Comparison of ENCODE assay signal across 18 mouse cellular contexts in genomic region chr1:165788511-165788910, GRCm38 (mm10). TPM values are rescaled to one million over a fixed set of nuclear protein-coding genes. Genes with fewer than 3 reads are reported as not detected.
DNase-seq lines count a peak whose midpoint lies in the region; ATAC-seq and TF ChIP-seq lines count a peak whose summit lies in the region.
"Had no signal": no experiment of that assay in that cellular context is flagged by ENCODE, and none has a peak within 500 bp of the region (broad histone marks: within the 10 kb centered on the region; RNA-seq: fewer than 3 reads in every experiment).

Cd247 (plus strand) TSS chr1:165788681.

- no peaks in the 10 kb centered on the region for H3K36me3 ChIP-seq in heart, embryonic 15.5 days
- no peaks in the 10 kb centered on the region for H3K36me3 ChIP-seq in heart, adult 2 months (ENCODE audit: control insufficient read depth, insufficient read depth, low read length)
- H3K36me3 ChIP-seq in thymus, adult 2 months (ENCODE audit: control insufficient read depth, insufficient read depth, low read length): peaks cover 12% of the 10 kb centered on the region; the same call in 1 of the 2 replicates
- H3K36me3 ChIP-seq in forebrain, embryonic 15.5 days: no peaks in the 10 kb centered on the region
- H3K36me3 ChIP-seq: embryonic facial prominence, embryonic 15.5 days; heart, embryonic 13.5 days; hindbrain, embryonic 15.5 days; lung, embryonic 15.5 days had no signal

- no peaks in the 10 kb centered on the region for H3K4me1 ChIP-seq in heart, embryonic 15.5 days (replicated peaks)
- no peaks in the 10 kb centered on the region for H3K4me1 ChIP-seq in heart, adult 2 months (ENCODE audit: control insufficient read depth, insufficient read depth, low read length)
- H3K4me1 ChIP-seq in thymus, adult 2 months (replicated peaks; ENCODE audit: control insufficient read depth, insufficient read depth, low read length): peaks cover 24% of the 10 kb centered on the region
- H3K4me1 ChIP-seq in forebrain, embryonic 15.5 days: peaks cover 9% of the 10 kb centered on the region
- H3K4me1 ChIP-seq: heart, embryonic 13.5 days had no signal

- ATAC-seq in heart, embryonic 15.5 days (replicated peaks; ENCODE audit: insufficient number of reproducible peaks, insufficient read depth, low FRiP score, low read depth): no peak
- ATAC-seq in CD4-positive, CD25-positive, alpha-beta regulatory T cell, adult 4 months: peak; percentile 76
- peak; percentile 84 for ATAC-seq in inflammation-experienced regulatory T-cells, adult 6 months
- no peak for ATAC-seq in forebrain, embryonic 15.5 days (replicated peaks)
- ATAC-seq: forebrain, postnatal 0 days had no signal

- intact Hi-C loops in heart, adult 2 months (cut with DNase I): no loop called here

- H3K27me3 ChIP-seq in heart, embryonic 15.5 days: no peaks in the 10 kb centered on the region
- H3K27me3 ChIP-seq in heart, adult 2 months (ENCODE audit: control insufficient read depth, insufficient read depth, low read length): no peaks in the 10 kb centered on the region
- no peaks in the 10 kb centered on the region for H3K27me3 ChIP-seq in thymus, adult 2 months (ENCODE audit: control insufficient read depth, insufficient read depth, low read length)
- H3K27me3 ChIP-seq in forebrain, embryonic 15.5 days: no peaks in the 10 kb centered on the region
- H3K27me3 ChIP-seq: heart, embryonic 13.5 days had no signal

- no peak for TF ChIP-seq CTCF in heart, adult 2 months (IDR thresholded peaks at IDR 0.05)
- TF ChIP-seq CTCF in thymus, adult 2 months (IDR thresholded peaks at IDR 0.05; ENCODE audit: borderline replicate concordance, control insufficient read depth, extremely low read depth, insufficient read depth, low read length, poor library complexity): no peak

- no peaks in the 10 kb centered on the region for H3K79me2 ChIP-seq in heart, adult 2 months (replicated peaks; ENCODE audit: control insufficient read depth, insufficient read depth, low read length)

- no peaks in the 10 kb centered on the region for H3K9me3 ChIP-seq in heart, embryonic 15.5 days (replicated peaks)
- H3K9me3 ChIP-seq in forebrain, embryonic 15.5 days: no peaks in the 10 kb centered on the region
- H3K9me3 ChIP-seq: embryonic facial prominence, embryonic 15.5 days; heart, embryonic 13.5 days; hindbrain, embryonic 15.5 days; lung, embryonic 15.5 days had no signal

- TF ChIP-seq EP300 in heart, adult 2 months (IDR thresholded peaks at IDR 0.05; ENCODE audit: insufficient read depth, low read depth, low read length): no peak

- H3K27ac ChIP-seq in heart, embryonic 15.5 days: no peak within 1 kb of the TSS
- H3K27ac ChIP-seq in heart, adult 2 months: no peak within 1 kb of the TSS
- H3K27ac ChIP-seq in thymus, adult 2 months (ENCODE audit: control insufficient read depth, insufficient read depth, low read length): peak within 1 kb of the TSS; percentile 95
- H3K27ac ChIP-seq in forebrain, embryonic 15.5 days (replicated peaks): no peak within 1 kb of the TSS
- H3K27ac ChIP-seq: embryonic facial prominence, embryonic 15.5 days; heart, embryonic 13.5 days; hindbrain, embryonic 15.5 days; lung, embryonic 15.5 days had no signal

- H3K4me3 ChIP-seq in heart, embryonic 15.5 days: peak within 1 kb of the TSS; percentile 18
- no peak within 1 kb of the TSS for H3K4me3 ChIP-seq in heart, adult 2 months
- peak within 1 kb of the TSS; percentile 75 for H3K4me3 ChIP-seq in thymus, adult 2 months (ENCODE audit: control insufficient read depth, insufficient read depth, low read length)
- no peak within 1 kb of the TSS for H3K4me3 ChIP-seq in forebrain, embryonic 15.5 days
- H3K4me3 ChIP-seq: embryonic facial prominence, embryonic 15.5 days; heart, embryonic 13.5 days; hindbrain, embryonic 15.5 days; lung, embryonic 15.5 days; myocyte had no signal

- DNase-seq in heart, adult 2 months: no peak
- peak; percentile 81 for DNase-seq in thymus, adult 2 months
- DNase-seq in frontal cortex, postnatal 14 days (ENCODE audit: low spot score in 2 of 2): no peak
- DNase-seq in retina, postnatal 1 day: no peak
- DNase-seq: cerebellum, adult 18-20 months; forebrain, postnatal 0 days; gastrocnemius, postnatal 14 days; kidney, adult 2 months had no signal

- 73% methylated on average over 8 of the region's 8 CpGs for WGBS in heart, embryonic 15.5 days
- 73% methylated on average over 8 of the region's 8 CpGs for WGBS in heart, adult 2 months
- WGBS in thymus, adult 2 months: 15% methylated on average over 8 of the region's 8 CpGs
- 73% methylated on average over 8 of the region's 8 CpGs for WGBS in forebrain, embryonic 15.5 days

- TF ChIP-seq POLR2A in heart, adult 2 months (IDR thresholded peaks at IDR 0.05; ENCODE audit: insufficient read depth, low read depth, low read length): no peak
- peak; percentile 74 for TF ChIP-seq POLR2A in thymus, adult 2 months (IDR thresholded peaks at IDR 0.05; ENCODE audit: control insufficient read depth, extremely low read depth, insufficient read depth, low read length, poor library complexity)

- no peak within 1 kb of the TSS for H3K9ac ChIP-seq in heart, embryonic 15.5 days
- no peak within 1 kb of the TSS for H3K9ac ChIP-seq in heart, adult 2 months (ENCODE audit: low read depth, low read length)
- H3K9ac ChIP-seq in forebrain, embryonic 15.5 days (replicated peaks): no peak within 1 kb of the TSS
- H3K9ac ChIP-seq: embryonic facial prominence, embryonic 15.5 days; forebrain, postnatal 0 days; heart, embryonic 13.5 days; hindbrain, embryonic 15.5 days; lung, embryonic 15.5 days had no signal

- H3K4me2 ChIP-seq in heart, embryonic 15.5 days: no peak within 1 kb of the TSS
- no peak within 1 kb of the TSS for H3K4me2 ChIP-seq in forebrain, embryonic 15.5 days (replicated peaks)
- H3K4me2 ChIP-seq: embryonic facial prominence, embryonic 15.5 days; heart, embryonic 13.5 days; hindbrain, embryonic 15.5 days; lung, embryonic 15.5 days had no signal

RNA-seq across cellular contexts. Expression of gene Cd247, which starts in this region (rescaled TPM):
- 0.89 and 5.5 TPM in 2 replicates for polyA plus RNA-seq in heart, embryonic 15.5 days (2015; fragmentation: Nextera tagmentation; extraction: Ambion mirVana)
- under 1 TPM; 0.52 to 0.76 TPM for total RNA-seq in heart, adult 2 months (2021)
- polyA plus RNA-seq in heart, adult 2 months (2012; rRNA removed): 2.4 and 3.0 TPM in 2 replicates
- polyA plus RNA-seq in CD4-positive, CD25-positive, alpha-beta regulatory T cell, adult 4 months (2017; shearing (Covaris generic)): 100 to 1,000 TPM; 443 to 540 TPM
- polyA plus RNA-seq in inflammation-experienced regulatory T-cells, adult 6 months (2017; shearing (Covaris generic)): 100 to 1,000 TPM; 373 to 445 (median 435) TPM
- 559 and 663 TPM in 2 replicates for polyA plus RNA-seq in thymus, adult 2 months (2012; rRNA removed)
- 1.5 and 1.6 TPM in 2 replicates for polyA plus RNA-seq in forebrain, embryonic 15.5 days (2015; fragmentation: Nextera tagmentation; extraction: Ambion mirVana)
- total RNA-seq: left cerebral cortex, postnatal 14 days had no signal
- polyA plus RNA-seq: myocyte had no signal

Comparison
In these comparisons a context has a peak if more than half of its experiments do, and no peak if none do; other contexts are left out.
1. RNA of gene Cd247 (polyA plus RNA-seq): 559 to 663 TPM in thymus, adult 2 months, 443 to 540 TPM in CD4-positive, CD25-positive, alpha-beta regulatory T cell, adult 4 months and 373 to 445 TPM in inflammation-experienced regulatory T-cells, adult 6 months; 2.4 to 3.0 TPM in heart, adult 2 months, 1.5 to 1.6 TPM in forebrain, embryonic 15.5 days and 0.89 to 5.5 TPM in heart, embryonic 15.5 days; every median in the first group is over 10 times any median in the second.
2. H3K4me3 ChIP-seq: peak in heart, embryonic 15.5 days (single experiment) and thymus, adult 2 months (single experiment); none in heart, adult 2 months (single experiment) and forebrain, embryonic 15.5 days (single experiment).
3. ATAC-seq: peak in CD4-positive, CD25-positive, alpha-beta regulatory T cell, adult 4 months (single experiment) and inflammation-experienced regulatory T-cells, adult 6 months (single experiment); none in heart, embryonic 15.5 days (single experiment) and forebrain, embryonic 15.5 days (single experiment).